Mouse (Mus musculus) forebrain, embryonic 12.5 days (tissue): Measurements from ENCODE around the gene Olfr1252. TPM values are rescaled to one million over a fixed set of nuclear protein-coding genes. Genes with fewer than 3 reads are reported as not detected.

Experiments used
- ATAC-seq: fragments of 200-750 bp; cut with Nextera tagmentation; 2 replicates; pipeline ENCODE4 v1.8.0; 2017; ENCODE audit warnings: moderate TSS enrichment; ENCODE audit not compliant: low FRiP score
- H3K27ac ChIP-seq: fragments of 300-500 bp; sonication (generic); 2 replicates; pipeline ENCODE4 v1.5.1; 2016; ENCODE audit warnings: mild to moderate bottlenecking
- H3K27me3 ChIP-seq: fragments of 300-500 bp; sonication (generic); 2 replicates; pipeline ENCODE4 v1.6.1; 2016; ENCODE audit warnings: mild to moderate bottlenecking
- H3K36me3 ChIP-seq: fragments of 300-500 bp; sonication (generic); replicated peaks from 2 replicates; pipeline ENCODE4 v1.6.1; 2016; ENCODE audit warnings: mild to moderate bottlenecking
- H3K4me1 ChIP-seq: fragments of 300-500 bp; sonication (generic); 2 replicates; pipeline ENCODE4 v1.6.1; 2016
- H3K4me2 ChIP-seq: fragments of 300-500 bp; sonication (generic); 2 replicates; pipeline ENCODE4 v1.6.1; 2016; ENCODE audit warnings: mild to moderate bottlenecking, moderate library complexity
- H3K4me3 ChIP-seq: fragments of 300-500 bp; sonication (generic); replicated peaks from 2 replicates; pipeline ENCODE4 v1.5.1; 2016; ENCODE audit warnings: mild to moderate bottlenecking
- H3K9ac ChIP-seq: fragments of 300-500 bp; sonication (generic); 2 replicates; pipeline ENCODE4 v1.6.1; 2016; ENCODE audit warnings: mild to moderate bottlenecking
- H3K9me3 ChIP-seq: fragments of 300-500 bp; sonication (generic); 2 replicates; pipeline ENCODE4 v1.6.1; 2016
- WGBS: fragments of 180-500 bp; shearing (Covaris S2); methylation state at CpG from one replicate; pipeline ENCODE4 v1.1.7; 2016; 5-methylcytosine and 5-hydroxymethylcytosine counted together
- polyA plus RNA-seq: library from polyadenylated mRNA; unstranded; fragments of >200 nt; fragmentation: Nextera tagmentation; extraction: Ambion mirVana; gene quantifications from 2 replicates; pipeline ENCODE4 v1.2.1, GENCODE M21; 2016

Gene Olfr1252
- not detected in 2 replicates for polyA plus RNA-seq

GRCm38 (mm10) chr2:89724912-89725311, at the start of gene Olfr1252:
TSS of gene Olfr1252 (minus strand) at chr2:89725012.
- no peak within 1 kb of the TSS for H3K27ac ChIP-seq
- H3K4me3 ChIP-seq: no peak within 1 kb of the TSS
- no peaks in the 10 kb centered on the region for H3K27me3 ChIP-seq
- H3K9ac ChIP-seq: no peak within 1 kb of the TSS
- ATAC-seq: no peak
- no peak within 1 kb of the TSS for H3K4me2 ChIP-seq
- H3K9me3 ChIP-seq: no peaks in the 10 kb centered on the region
- H3K36me3 ChIP-seq: no peaks in the 10 kb centered on the region
- 76% methylated on average over 1 of the region's 1 CpGs for WGBS
- H3K4me1 ChIP-seq: no peaks in the 10 kb centered on the region

GRCm38 (mm10) chr2:89756990-89757389, 32.2 kb upstream of the Olfr1252 start, which contains the start of gene Olfr1253:
TSS of gene Olfr1253 (minus strand) at chr2:89757090.
- 89% methylated on average over 1 of the region's 1 CpGs for WGBS
- H3K4me1 ChIP-seq: no peaks in the 10 kb centered on the region
- no peak within 1 kb of the TSS for H3K27ac ChIP-seq
- H3K9me3 ChIP-seq: no peaks in the 10 kb centered on the region
- H3K36me3 ChIP-seq: no peaks in the 10 kb centered on the region
- ATAC-seq: no peak
- no peak within 1 kb of the TSS for H3K9ac ChIP-seq
- H3K4me2 ChIP-seq: no peak within 1 kb of the TSS
- no peaks in the 10 kb centered on the region for H3K27me3 ChIP-seq
- H3K4me3 ChIP-seq: no peak within 1 kb of the TSS

- WGBS: 81% methylated on average over 6 of the region's 6 CpGs
These were observed 32.8 kb downstream of the Olfr1252 start for GRCm38 (mm10) chr2:89691980-89692379.

GRCm38 (mm10) chr2:89671836-89672235, 53.0 kb downstream of the Olfr1252 start, which contains the start of gene Olfr1251:
TSS of gene Olfr1251 (minus strand) at chr2:89671936.
- H3K4me3 ChIP-seq: no peak within 1 kb of the TSS
- H3K4me2 ChIP-seq: no peak within 1 kb of the TSS
- ATAC-seq: no peak
- H3K27me3 ChIP-seq: no peaks in the 10 kb centered on the region
- no peak within 1 kb of the TSS for H3K27ac ChIP-seq
- H3K4me1 ChIP-seq: no peaks in the 10 kb centered on the region
- H3K9ac ChIP-seq: no peak within 1 kb of the TSS
- H3K36me3 ChIP-seq: no peaks in the 10 kb centered on the region
- H3K9me3 ChIP-seq: no peaks in the 10 kb centered on the region

More at GRCm38 (mm10) chr2:89691980-89692379, 32.8 kb downstream of the Olfr1252 start:
- Histone ChIP-seq H3K36me3 (no peaks in the 10 kb centered on the region), H3K9ac (no peak overlapping the region), H3K4me3 (no peak overlapping the region), H3K4me2 (no peak overlapping the region), H3K27me3 (no peaks in the 10 kb centered on the region), H3K9me3 (no peaks in the 10 kb centered on the region), H3K27ac (no peak overlapping the region), H3K4me1 (no peaks in the 10 kb centered on the region)
- ATAC-seq: no peak

Other genes starting within 250 kb of the Olfr1252 start
- not detected in 2 replicates for gene Olfr1241, start 237.9 kb downstream of the Olfr1252 start, polyA plus RNA-seq
- gene Olfr1242, start 226.7 kb downstream of the Olfr1252 start, polyA plus RNA-seq: not detected in 2 replicates
- not detected in 2 replicates for gene Olfr1243, start 193.5 kb downstream of the Olfr1252 start, polyA plus RNA-seq
- gene Olfr1245, start 146.6 kb downstream of the Olfr1252 start, polyA plus RNA-seq: not detected in 2 replicates
- not detected in 2 replicates for gene Olfr1246, start 131.9 kb downstream of the Olfr1252 start, polyA plus RNA-seq
- not detected in 2 replicates for gene Olfr1247, start 110.9 kb downstream of the Olfr1252 start, polyA plus RNA-seq
- not detected in 2 replicates for gene Olfr1248, start 106.8 kb downstream of the Olfr1252 start, polyA plus RNA-seq
- gene Olfr1249, start 90.0 kb downstream of the Olfr1252 start, polyA plus RNA-seq: not detected in 2 replicates
- not detected in 2 replicates for gene Olfr1250, start 63.5 kb downstream of the Olfr1252 start, polyA plus RNA-seq
- gene Olfr1251, start 53.1 kb downstream of the Olfr1252 start, polyA plus RNA-seq: not detected in 2 replicates
- not detected in 2 replicates for gene Olfr1253, start 32.1 kb upstream of the Olfr1252 start, polyA plus RNA-seq
- not detected in 2 replicates for gene Olfr1254, start 68.6 kb upstream of the Olfr1252 start, polyA plus RNA-seq
- not detected in 2 replicates for gene Olfr1255, start 87.0 kb upstream of the Olfr1252 start, polyA plus RNA-seq
- not detected in 2 replicates for gene Olfr1256, start 116.5 kb upstream of the Olfr1252 start, polyA plus RNA-seq
- 0.10 TPM in 1 of 2 replicates, not detected in the other for gene Olfr48, start 123.2 kb upstream of the Olfr1252 start, polyA plus RNA-seq
- not detected in 2 replicates for gene Olfr1257, start 153.4 kb upstream of the Olfr1252 start, polyA plus RNA-seq
- gene Olfr1258, start 202.3 kb upstream of the Olfr1252 start, polyA plus RNA-seq: not detected in 2 replicates
- not detected in 2 replicates for gene Olfr1259, start 223.7 kb upstream of the Olfr1252 start, polyA plus RNA-seq
- gene Olfr1260, start 249.3 kb upstream of the Olfr1252 start, polyA plus RNA-seq: not detected in 2 replicates